Mouse (Mus musculus) kidney, adult 2 months (tissue): ENCODE results near the gene Maco1.

ENCODE experiments used
- CTCF ChIP-seq: fragments of 200-500 bp; conservative IDR thresholded peaks from 2 replicates; pipeline ENCODE4 v1.5.1; 2011; ENCODE audit warnings: low read depth, mild to moderate bottlenecking, control low read depth, low read length, moderate library complexity, mixed read lengths; ENCODE audit not compliant: insufficient read depth, insufficient read length
- POLR2A ChIP-seq: fragments of 200-500 bp; IDR thresholded peaks from one replicate; pipeline ENCODE4 v1.6.1; 2011; ENCODE audit warnings: low read depth, low read length, control low read depth

DNA sequence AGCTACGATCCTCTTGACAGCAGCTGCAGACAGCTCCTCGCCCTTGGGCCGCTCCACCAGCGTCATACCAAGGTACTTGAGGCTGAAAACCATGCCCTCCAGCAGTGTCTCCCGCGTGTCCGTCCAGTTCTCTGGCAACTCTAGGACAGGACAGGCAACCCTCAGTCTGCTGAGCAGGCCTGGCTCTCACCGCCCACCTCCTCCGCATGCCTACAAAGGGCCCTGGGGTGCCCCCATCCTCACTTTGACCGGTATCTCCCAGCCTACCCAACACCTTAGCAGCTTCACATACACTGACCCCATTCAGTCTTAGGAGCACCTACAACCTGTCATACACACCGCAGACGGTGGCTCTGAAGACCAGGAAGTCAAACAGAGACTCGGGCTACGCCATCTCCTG is 94.2 kb downstream of the Maco1 start:
- no peak for TF ChIP-seq POLR2A
- TF ChIP-seq CTCF, result no peak
